Mouse (Mus musculus): ENCODE measurements around the gene Ankrd55.
"Not testable (repeated sequence)": the region's sequence is repeated elsewhere in the genome, so short reads cannot be mapped to it uniquely, and the experiment has no call there.

Gene Ankrd55

DNA sequence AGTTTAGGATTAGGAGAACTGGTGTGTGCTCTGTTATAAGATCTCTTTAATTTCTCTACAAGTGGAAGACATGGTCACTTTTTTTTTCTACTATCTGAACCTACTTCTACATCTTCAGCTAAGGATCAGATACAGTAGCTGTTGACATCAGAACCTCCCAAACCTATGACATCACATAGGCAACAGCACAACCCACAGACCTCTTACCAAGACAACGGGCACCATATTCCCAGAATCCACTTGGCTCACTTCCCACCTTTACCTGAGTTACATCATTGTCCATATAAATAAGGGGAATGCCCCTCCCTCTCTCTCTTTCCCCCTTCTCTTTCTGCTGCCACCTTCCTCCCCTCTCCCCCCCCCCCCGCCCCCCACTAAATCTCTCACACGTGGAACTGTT lies 124.0 kb downstream of the Ankrd55 start:
- DNase-seq (ENCODE audit: low spot score in 2 of 2): no peak

GRCm38 (mm10) chr13:112412824-112413223 lies 124.6 kb downstream of the Ankrd55 start:
- no peak for DNase-seq (ENCODE audit: low spot score in 2 of 2)

DNA sequence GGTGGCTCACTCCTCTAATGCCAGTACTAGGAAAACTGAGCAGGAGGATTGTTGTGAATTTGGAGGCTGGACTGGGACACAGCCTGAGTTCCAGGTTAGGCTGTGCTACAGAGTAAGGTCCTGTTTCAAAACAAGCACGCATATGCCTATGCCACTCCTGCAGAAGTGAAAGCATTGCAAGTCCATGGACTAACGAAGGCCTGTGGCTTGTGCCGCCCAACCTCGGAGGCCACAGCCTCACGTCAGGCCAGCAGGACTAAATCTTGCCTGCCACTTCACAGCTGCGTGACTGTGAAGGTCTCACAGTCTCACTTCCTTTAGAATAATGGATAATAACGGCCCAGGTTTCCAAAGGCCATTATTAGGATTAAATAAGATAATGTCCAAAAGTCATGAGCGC lies 125.4 kb downstream of the Ankrd55 start:
- no peak for DNase-seq (ENCODE audit: low spot score in 2 of 2)

DNA sequence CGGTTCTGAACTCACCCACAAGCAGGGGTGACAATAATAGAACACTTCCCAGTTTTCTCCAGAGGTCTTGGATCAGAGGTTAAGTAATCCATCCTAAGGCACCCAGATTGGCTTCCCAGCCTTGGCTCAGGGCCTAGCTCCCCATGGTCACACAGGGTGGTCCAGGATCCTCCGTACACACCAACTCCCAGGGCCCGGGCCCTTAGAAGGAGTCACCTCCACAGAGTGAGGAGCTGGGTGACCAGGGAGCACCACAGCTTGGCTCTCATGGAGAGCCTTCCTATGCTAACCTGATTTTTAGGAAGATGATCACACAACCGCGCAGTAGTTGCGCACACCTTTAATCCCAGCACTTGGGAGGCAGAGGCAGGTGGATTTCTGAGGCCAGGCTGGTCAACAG lies 127.6 kb downstream of the Ankrd55 start:
- DNase-seq (ENCODE audit: low spot score in 2 of 2): no peak

DNA sequence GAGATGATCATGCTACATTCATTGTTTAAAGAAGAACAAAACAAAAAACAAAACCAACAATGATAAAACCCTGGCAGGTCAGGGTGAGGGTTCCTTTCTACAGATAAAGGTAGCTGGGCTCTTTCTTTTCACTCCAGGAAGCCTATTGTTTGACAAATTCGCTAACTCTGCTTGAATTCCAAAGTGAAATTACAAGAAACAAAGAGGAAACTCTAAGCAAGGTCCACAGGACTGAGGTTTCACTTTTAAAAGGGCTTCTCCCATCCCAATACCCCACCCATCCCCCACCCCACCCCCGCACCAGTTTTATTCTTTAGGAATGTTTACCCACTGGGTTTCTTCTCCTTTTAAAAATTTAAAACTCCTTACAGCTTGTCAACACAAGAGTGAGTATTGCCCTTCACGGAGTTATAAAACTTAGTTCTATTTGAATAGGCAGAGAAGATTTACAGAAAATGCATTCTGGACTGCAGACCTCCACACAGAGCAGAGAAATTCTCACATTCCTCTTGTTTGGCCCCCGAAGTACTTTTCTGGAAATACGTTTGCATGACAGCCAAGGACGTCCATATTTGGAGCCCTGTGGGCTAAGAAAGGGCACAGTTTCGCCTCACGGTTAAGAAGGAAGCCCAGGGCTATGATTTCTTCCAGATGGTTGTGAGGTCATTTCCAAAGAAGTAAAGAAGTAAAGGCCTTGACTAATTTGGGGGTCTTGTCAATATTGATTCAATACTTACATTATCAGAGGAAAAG lies 128.3 kb downstream of the Ankrd55 start:
- DNase-seq (ENCODE audit: low spot score in 2 of 2): no peak

GRCm38 (mm10) chr13:112417163-112417523 lies 128.9 kb downstream of the Ankrd55 start:
- no peak for DNase-seq (ENCODE audit: low spot score in 2 of 2)

GRCm38 (mm10) chr13:112417861-112418423 lies 129.7 kb downstream of the Ankrd55 start:
- no peak for DNase-seq (ENCODE audit: low spot score in 2 of 2)

GRCm38 (mm10) chr13:112418595-112418994 lies 130.3 kb downstream of the Ankrd55 start:
- DNase-seq (ENCODE audit: low spot score in 2 of 2): no peak

DNA sequence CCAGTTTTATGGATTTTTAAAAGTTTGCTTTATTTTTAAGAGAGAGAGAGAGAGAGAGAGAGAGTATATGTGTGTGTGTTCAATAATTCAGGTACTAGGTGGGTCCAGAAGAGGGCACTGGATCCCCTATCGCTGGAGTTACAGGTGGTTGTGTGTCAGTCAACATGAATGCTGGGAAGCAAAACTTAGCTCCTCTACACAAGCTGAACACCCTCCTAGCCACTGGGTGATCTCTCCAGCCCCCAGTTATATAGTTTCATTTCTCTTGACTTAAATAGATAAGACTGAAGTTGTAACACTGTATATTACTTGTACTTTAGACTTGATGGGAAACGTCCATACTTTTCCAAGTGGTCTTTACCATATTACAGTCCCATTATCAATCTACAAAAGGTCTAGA lies 136.0 kb downstream of the Ankrd55 start:
- no peak for DNase-seq (ENCODE audit: low spot score in 2 of 2)

DNA sequence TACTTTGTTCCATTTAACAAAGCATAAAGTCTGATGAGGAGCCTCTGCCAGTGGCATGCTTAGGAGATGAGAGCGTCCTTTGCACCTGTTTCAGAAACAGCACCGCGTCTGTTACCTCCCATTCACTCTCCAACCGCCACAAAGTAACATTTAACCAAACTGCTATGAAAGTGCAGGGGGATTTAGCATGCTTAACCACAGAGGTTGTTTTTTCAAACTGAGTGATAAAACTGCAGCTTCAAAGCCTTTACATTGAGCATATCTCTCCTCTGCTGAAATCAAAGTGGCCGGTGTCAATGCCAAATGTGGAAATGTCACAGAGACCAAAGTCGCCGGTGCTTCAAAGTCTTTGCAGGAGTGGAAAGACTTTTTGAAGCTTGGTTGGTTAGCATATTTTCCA lies 136.4 kb downstream of the Ankrd55 start:
- DNase-seq (ENCODE audit: low spot score in 2 of 2): no peak

GRCm38 (mm10) chr13:112425181-112425654 lies 137.0 kb downstream of the Ankrd55 start:
- DNase-seq (ENCODE audit: low spot score in 2 of 2): no peak

DNA sequence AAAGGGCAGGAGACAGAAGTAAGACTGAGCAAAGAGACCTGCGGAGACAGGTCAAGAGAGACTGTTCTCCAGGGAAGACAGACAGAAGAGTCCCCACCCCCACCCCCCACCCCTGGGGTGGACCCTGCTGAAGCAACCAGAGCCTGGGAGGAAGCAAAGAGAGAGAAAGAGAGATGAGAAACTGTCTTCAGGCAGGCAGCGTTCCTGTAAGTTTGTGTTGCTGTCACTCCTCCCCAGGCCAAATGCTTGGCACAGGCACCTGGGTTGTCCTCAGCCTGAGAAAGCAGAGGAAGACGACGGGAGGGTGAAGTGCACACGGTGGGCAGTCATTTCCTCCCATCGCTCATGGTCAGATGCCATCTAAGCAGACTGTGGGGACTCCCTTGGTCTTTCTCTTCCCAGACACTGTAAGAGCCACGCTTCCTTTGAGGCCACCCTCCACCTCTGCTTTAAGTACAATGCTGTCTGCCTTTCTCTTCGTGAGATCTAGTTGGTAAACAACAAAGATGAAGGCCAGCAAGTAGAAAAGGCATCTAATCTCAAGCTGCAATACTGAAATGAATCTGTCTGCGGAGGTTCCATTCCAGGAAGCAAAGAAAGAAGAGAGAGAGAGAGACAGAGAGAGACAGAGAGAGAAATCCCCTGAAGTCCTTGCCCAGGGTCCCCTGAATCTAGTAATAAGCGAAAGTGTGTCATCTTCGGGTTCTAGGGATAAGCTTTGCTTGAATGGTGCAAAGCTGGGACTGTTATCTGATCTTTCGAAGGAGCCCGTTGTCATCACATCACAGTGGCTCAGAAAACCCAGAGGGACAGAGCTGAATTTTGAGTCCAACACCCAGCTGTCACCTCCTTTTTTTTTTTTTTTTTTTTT lies 138.2 kb downstream of the Ankrd55 start:
- no peak for DNase-seq (ENCODE audit: low spot score in 2 of 2)

DNA sequence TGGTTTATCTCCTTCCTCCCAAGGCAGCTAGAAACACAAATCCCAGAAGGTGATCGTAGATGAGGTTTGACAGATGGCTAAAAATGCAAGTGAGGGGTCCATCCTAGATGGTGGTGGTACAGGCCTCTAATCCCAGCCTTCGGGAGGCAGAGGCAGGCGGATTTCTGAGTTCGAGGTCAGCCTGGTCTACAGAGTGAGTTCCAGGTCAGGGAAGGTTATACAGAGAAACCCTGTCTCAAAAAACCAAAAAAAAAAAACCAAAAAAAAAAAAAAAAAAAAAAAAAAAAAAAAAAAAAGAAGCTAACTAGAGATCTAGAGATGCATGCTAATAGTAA lies 138.9 kb downstream of the Ankrd55 start:
- not testable (repeated sequence) for DNase-seq (ENCODE audit: low spot score in 2 of 2)

- no peak for DNase-seq (ENCODE audit: low spot score in 2 of 2)
Measured at GRCm38 (mm10) chr13:112427521-112427920, 139.3 kb downstream of the Ankrd55 start.

- DNase-seq (ENCODE audit: low spot score in 2 of 2): peak in 1 of 2 experiments; percentile 19
Measured at GRCm38 (mm10) chr13:112433271-112433670, 145.0 kb downstream of the Ankrd55 start.
